Mouse (Mus musculus) left cerebral cortex, adult 11 months (tissue): ENCODE measurements around the gene U2surp.

Source experiments
- DNase-seq: peaks from one replicate; pipeline ENCODE4 v3.0.0; 2022; ENCODE audit warnings: low spot score

The U2surp gene

GRCm38 (mm10) chr9:95511472-95512330, at the start of gene U2surp:
Gene U2surp (minus strand): TSS chr9:95511996.
- peak; percentile 93 for DNase-seq

DNA sequence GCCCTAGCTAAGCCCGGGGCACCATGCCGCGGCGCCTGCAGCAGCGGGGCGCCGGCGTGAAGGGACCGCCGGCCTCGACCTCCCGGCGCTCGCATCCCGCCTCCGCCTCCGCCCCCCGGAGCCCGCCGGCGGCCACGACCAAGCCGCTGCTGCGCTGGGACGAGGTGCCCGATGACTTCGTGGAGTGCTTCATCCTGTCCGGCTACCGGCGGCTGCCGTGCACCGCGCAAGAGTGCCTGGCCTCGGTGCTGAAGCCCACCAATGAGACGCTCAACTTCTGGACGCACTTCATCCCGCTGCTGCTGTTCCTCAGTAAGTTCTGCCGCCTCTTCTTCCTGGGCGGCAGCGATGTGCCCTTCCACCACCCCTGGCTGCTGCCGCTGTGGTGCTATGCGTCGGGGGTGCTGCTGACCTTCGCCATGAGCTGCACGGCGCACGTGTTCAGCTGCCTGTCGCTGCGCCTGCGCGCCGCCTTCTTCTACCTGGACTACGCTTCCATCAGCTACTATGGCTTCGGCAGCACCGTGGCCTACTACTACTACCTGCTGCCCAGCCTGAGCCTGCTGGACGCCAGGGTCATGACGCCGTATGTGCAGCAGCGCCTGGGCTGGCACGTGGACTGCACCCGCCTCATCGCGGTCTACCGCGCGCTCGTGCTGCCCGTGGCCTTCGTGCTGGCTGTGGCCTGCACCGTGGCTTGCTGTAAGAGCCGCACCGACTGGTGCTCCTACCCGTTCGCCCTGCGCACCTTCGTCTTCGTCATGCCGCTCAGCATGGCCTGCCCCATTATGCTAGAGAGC, 48.3 kb upstream of the U2surp start:
- peak; percentile 51 for DNase-seq

GRCm38 (mm10) chr9:95559059-95559935, 47.5 kb upstream of the U2surp start, which contains the start of gene Paqr9:
Gene Paqr9 (plus strand): TSS chr9:95559657.
- no peak for DNase-seq

- DNase-seq: no peak
Observed at GRCm38 (mm10) chr9:95558726-95559058, 46.9 kb upstream of the U2surp start.

- DNase-seq: no peak
Observed at GRCm38 (mm10) chr9:95557722-95558121, 45.9 kb upstream of the U2surp start.

GRCm38 (mm10) chr9:95556067-95556512, 44.3 kb upstream of the U2surp start:
- no peak for DNase-seq

GRCm38 (mm10) chr9:95555233-95555740, 43.5 kb upstream of the U2surp start:
- no peak for DNase-seq

DNA sequence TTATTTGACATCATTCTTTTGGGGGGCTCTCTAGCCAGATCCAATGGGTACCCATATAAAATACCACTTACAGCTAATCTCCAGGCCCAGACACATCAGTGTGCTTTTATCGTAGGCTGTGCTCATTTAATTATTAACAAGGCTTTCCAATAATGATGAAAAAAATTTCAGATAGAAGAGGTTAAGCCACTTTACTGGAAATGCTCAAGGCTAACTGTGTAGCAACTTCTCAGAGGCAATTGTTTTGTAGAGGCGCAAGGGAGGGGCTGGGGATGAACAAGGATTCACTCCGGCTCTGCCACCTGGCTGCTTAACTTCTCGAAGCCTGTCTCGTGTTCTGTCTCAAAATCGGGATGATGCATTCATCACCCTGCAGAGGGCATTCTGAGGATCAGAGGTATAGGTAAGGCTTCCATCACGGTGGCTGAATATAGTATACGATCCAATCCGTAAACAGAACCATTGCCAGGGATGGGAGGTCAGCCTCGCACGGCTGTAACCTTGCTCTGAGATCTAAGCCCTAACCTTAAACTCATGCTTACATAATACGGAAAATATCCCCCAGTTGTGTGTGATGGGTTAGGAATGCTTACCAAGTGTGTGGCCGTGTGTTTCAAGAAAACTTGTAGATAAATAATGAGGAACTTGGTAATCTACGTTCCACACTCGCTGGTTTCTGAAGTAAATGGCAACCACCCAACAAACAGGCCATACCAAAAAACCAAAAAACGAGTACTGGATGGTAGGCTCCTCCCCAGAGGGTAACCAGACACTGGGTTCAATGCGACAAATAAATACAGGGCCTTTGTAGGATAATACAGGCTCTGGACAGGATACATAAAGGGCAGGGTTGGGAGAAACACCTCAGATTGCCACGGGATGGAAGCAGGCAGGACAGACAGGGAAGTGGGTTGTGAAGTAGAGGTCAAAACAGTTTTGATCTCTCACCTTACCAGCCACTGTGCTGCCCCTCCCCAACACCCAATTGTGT, 42.7 kb upstream of the U2surp start:
- DNase-seq: no peak

DNA sequence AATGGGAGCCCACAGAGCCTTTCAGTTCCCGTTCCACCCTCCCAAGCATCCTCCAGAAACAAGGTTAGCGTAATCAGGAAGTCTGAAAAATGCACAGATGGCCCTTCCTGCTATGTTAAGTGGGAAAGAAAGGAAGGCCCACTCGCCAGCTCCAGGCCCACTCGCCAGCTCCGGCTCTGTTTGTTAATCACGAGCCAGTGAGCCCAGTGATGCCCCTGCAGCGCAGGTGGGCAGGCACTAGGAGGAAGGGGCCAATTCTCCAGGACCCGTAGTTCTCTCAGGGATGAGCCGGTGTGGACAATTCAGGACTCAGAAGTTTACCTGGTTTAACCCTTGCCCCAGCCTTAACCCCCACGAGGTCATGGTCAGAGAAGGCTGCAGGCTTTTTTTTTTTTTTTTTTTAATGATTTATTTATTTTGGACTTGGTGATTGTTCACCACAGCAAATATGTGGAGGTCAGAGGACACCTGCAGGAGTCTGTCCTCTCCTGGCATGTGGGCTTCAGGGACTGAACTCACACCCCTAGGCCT, 40.4 kb upstream of the U2surp start:
- no peak for DNase-seq

GRCm38 (mm10) chr9:95550856-95551774, 39.3 kb upstream of the U2surp start:
- no peak for DNase-seq

DNA sequence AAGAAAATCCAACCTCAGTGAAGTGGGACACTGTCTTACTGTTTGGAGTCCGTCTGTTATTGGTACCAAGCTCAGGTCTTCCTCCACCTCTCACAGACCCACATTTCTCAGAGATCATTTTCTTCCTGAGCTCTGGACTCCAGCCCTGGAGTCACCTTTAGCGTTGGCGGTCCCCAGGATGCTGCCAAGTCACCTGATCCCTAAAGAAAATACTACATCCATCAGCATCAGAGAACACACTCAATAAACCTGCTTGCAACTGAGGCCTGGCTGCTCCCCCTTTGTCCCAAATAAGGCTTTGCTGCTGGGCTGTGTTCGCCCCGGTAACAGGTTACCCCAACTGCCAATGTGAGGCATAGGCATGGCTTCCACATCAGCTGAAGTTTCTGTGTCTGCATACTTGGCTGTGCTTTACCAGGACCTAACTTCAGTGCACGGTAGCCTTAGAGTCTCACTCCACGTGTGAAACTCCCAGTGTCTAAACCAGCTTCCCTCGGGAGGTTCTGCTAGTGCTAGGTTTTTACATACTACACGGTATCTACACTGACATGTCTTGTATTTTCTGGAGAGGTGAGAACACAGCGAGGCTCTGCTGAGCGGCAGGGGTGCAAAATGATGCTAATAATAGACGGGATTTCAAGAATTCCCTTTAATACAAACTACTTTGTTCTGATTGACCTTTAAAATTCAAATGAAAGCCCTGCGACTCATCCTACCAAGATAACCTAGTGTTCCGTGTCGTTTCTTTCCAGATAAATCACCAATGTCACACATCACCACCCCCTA, 38.0 kb upstream of the U2surp start:
- DNase-seq: no peak

DNA sequence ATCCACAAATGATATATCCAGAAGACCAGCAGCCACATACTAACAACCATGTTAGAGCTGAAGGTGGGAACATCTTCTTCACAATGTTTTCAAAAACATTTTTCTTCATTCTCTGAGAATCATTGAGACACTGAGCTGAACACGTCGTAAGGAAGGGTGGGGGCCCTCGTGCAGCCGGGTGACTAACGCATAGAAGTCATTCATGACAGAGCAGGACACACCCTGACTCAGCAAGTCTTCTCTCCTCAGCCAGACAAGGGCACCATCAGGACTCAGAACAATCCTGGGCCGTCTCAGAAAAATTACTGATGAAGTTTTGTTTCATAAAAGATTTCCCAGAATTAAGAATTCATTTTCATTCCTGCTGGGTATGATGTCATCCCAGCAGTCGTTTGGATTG, 34.9 kb upstream of the U2surp start:
- no peak for DNase-seq

- no peak for DNase-seq
Observed at GRCm38 (mm10) chr9:95544598-95544997, 32.8 kb upstream of the U2surp start.

DNA sequence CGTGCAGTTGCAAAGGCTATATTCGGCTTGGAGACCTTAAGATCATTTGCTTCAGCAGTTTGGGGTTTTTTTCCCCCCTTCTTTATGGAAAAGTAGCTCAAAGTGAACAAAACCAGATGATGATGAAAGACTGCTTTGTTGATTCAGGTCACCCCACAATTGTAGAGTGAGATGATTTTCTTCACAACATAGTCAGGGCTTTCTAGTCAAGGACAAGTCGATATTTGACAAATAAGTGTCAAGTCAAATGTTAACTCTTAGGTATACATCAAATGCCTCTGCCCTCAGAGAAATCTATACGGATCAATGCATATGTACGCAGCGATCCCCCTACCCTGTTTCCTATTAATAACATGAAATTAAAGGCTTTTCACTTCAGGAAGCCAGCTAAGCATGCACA, 30.7 kb upstream of the U2surp start:
- DNase-seq: no peak

DNA sequence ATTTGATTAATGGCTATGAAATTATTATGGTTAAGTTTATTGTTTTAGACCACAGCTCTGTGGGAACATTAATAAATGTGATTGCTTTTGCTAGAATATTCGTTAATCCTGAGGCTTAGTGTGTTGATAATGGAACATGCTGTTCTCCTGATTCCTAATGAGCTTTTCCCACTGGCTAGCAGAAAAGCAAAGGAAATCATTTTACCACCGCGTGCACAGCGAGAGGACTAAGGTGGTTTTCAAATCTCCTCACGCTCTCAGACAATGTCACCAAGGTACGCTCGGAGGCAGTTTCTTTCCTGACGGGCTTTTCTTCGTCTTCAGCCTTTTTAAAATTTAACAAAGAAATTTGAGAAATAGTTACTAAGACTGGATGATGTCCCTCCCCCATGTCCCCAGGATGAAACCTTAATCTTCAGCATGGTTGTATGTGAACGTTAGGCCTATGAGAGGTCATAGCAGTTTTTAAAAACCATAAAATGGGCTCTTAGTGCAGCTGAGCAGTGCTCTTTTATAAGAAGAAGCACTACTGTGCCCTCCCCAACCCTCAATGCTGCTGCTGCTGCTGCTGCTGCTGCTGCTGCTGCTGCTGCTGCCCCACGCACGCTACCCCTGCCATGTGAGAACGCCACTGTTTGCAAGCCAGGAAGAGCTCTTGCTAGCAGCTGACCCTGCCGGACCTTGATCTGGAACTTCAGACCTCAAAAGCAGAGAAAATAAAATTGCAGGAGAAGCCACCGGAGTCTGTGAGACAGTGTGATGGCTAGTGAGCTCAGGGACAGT, 30.0 kb upstream of the U2surp start:
- DNase-seq: no peak

DNA sequence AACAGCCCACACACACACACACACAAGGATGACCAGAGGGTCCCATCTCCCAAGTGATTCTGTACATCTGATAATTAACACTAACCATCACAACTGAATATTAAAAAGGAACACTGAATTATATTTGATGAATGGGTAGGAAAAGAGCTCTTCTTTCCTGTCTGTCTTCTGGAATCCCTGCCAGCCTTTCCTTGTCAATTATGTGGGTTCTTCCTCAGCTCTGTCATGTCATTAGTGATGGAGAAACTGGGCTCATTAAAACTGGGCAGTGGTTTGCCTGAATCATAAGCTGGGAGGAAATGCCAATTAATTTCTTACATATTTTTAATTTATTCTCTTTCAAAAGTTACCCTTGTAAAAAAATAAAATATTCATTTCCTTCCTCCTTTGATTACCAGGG, 29.4 kb upstream of the U2surp start:
- DNase-seq: no peak

DNA sequence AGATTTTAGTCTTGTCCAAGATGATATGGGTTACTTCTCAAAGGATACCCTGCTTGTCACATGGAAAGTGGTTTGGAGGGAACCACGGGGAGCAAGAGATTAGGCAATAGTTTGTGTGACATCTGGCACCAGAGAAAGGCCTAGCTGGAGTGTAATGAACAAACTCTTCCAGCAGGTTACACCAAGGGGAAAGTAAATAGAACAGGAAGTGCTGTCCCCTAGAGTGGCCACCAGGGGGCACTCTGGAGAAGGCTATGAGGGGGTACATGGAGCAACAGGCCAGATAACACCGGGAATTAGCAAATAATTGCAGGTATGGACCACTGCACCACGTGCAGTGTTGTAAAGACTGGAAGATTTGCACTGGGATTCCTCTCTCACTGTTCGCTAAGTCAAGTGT, 28.7 kb upstream of the U2surp start:
- no peak for DNase-seq
